Mouse (Mus musculus) regulatory T cell (primary cell): Measurements from ENCODE around the gene Ppfia4.

ENCODE experiments used
- in situ Hi-C: fragments of 300-600 bp; cut with MboI, MseI; formaldehyde crosslinking; loops from one replicate; pipeline ENCODE4 v1.15.1; 2025; ENCODE audit warnings: high pct_unique_total_duplicates

Ppfia4 gene

GRCm38 (mm10) chr1:134302568-134303238, 30.0 kb downstream of the Ppfia4 start:
- in situ Hi-C loops, result loop anchor here (10.0 kb wide), 1 partner anchor 1752 kb away; the partner anchor contains the start of genes Ascl5 and Cacna1s

DNA sequence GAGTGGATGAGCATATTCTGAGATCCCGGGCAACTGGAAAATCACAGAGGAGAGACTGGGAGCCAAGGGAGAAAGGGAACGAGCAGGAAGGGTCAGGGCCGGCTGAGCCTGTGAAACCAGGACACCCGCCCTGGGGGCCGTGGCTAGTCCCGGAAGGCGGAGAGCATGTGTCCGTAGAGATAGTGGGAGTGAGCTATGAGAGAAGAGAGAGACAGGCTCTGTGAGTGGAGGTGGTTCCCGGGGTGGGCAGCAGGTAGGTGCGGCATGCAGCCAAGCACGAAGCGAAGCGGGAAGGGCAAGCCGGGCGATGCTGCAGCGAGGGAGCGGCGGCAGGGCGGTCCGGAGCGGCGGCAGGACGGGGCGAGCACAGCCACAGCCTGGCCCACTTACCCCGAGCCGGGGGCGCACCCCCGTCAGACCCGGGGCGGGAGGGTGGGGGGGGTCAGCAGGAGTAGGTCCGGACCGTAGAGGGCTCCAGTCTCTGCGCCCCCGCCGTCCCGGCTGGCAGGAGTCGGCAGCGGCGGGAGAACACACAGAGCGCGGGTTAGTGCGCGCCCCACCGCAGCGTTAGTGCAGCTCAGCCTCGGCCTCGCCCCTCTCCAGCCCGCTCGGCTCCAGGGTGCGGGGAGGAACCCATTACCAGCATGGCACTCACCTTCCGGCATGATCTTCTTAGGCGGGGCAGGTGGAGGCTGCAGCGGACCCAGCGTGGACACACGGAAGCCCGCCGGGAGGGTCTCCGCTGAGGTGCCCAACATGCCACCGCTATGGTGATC, 33.9 kb downstream of the Ppfia4 start:
- in situ Hi-C loops, result loop anchor here (10.0 kb wide), 2 partner anchors 254 to 744 kb away; no protein-coding TSS in a partner anchor

- in situ Hi-C loops, result loop anchor here (10.0 kb wide), 2 partner anchors 252 to 742 kb away; no protein-coding TSS in a partner anchor
Observed at GRCm38 (mm10) chr1:134297265-134297664, 35.5 kb downstream of the Ppfia4 start.

- in situ Hi-C loops, result loop anchor here (10.0 kb wide), 2 partner anchors 249 to 739 kb away; no protein-coding TSS in a partner anchor
Observed at GRCm38 (mm10) chr1:134293738-134294604, 38.8 kb downstream of the Ppfia4 start.

- in situ Hi-C loops, result loop anchor here (10.0 kb wide), 2 partner anchors 248 to 738 kb away; no protein-coding TSS in a partner anchor
Observed at GRCm38 (mm10) chr1:134293276-134293675, 39.5 kb downstream of the Ppfia4 start.

GRCm38 (mm10) chr1:134292601-134293000, 40.1 kb downstream of the Ppfia4 start:
- in situ Hi-C loops, result loop anchor here (10.0 kb wide), 2 partner anchors 248 to 738 kb away; no protein-coding TSS in a partner anchor

GRCm38 (mm10) chr1:134292073-134292472, 40.7 kb downstream of the Ppfia4 start:
- in situ Hi-C loops, result loop anchor here (10.0 kb wide), 2 partner anchors 247 to 737 kb away; no protein-coding TSS in a partner anchor

DNA sequence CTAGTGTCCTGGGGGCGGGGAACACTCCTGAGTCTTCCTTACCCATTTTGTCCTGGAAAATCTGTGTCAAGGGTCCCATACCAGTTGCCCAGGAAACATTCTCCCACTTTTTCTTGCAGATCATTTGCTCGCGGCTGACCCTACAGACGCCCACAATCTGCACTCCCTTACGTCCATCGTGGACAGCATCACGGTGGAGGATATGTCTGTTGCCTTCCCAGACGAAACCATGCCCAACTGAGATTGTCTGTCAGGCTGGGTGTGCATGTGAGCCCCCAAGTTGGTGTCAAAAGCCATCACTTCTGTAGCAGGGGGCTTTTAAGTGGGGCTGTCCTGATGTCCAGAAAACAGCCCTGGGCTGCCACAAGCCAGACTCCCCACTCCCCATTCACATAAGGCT, 41.2 kb downstream of the Ppfia4 start:
- in situ Hi-C loops, result loop anchor here (10.0 kb wide), 2 partner anchors 247 to 737 kb away; no protein-coding TSS in a partner anchor

- in situ Hi-C loops, result loop anchor here (10.0 kb wide), 2 partner anchors 246 to 736 kb away; no protein-coding TSS in a partner anchor
Observed at GRCm38 (mm10) chr1:134290909-134291308, 41.8 kb downstream of the Ppfia4 start.

GRCm38 (mm10) chr1:134290300-134290699, 42.4 kb downstream of the Ppfia4 start:
- in situ Hi-C loops, result loop anchor here (10.0 kb wide), 2 partner anchors 245 to 735 kb away; no protein-coding TSS in a partner anchor

GRCm38 (mm10) chr1:134289598-134290099, 43.1 kb downstream of the Ppfia4 start, which contains the start of gene Myog:
Gene Myog, plus strand, starts transcription at chr1:134289989.
- in situ Hi-C loops, result loop anchor here (10.0 kb wide), 2 partner anchors 245 to 735 kb away; no protein-coding TSS in a partner anchor

DNA sequence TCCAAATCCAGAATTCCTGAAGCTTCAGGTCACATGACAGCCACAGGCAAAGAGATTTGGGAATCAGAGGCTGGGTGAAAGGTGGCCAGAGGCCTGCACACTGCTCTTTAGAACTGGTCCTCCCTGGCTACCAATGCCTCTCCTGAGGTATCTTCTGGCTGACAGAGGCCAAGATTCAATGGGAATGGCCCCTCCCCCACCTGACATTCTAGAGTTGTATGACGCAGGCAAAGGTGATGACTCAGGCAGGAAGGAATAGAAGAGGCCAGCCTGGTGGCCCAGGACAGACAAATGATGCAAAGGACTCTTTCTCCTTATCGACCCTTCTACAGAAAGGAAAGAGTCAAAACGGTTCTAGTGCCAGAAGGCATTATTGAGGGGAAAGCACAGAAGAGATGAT, 44.5 kb downstream of the Ppfia4 start:
- in situ Hi-C loops, result no loop called here

GRCm38 (mm10) chr1:134285458-134286120, 47.1 kb downstream of the Ppfia4 start:
- in situ Hi-C loops, result no loop called here

- in situ Hi-C loops, result no loop called here
Observed at GRCm38 (mm10) chr1:134283108-134283507, 49.6 kb downstream of the Ppfia4 start.

DNA sequence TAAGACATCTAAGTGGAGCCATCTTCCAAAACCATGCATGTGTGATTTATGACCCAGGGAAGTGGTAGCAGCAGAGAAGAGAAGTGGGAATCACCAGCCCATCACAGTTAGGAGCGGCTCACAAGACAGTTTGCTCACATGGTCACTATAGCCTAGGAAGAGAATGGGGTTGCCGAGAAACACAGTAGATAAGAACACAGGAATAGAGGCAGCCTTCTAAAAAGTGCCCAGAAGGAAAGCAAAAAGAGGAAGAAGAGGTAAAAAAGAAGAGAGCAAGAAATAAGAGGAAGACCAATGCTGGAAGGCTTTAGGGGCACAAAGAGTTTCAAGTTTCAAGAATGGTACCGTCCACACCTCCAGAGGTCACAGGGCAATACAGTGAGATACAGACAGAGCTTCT, 50.4 kb downstream of the Ppfia4 start:
- in situ Hi-C loops, result no loop called here

DNA sequence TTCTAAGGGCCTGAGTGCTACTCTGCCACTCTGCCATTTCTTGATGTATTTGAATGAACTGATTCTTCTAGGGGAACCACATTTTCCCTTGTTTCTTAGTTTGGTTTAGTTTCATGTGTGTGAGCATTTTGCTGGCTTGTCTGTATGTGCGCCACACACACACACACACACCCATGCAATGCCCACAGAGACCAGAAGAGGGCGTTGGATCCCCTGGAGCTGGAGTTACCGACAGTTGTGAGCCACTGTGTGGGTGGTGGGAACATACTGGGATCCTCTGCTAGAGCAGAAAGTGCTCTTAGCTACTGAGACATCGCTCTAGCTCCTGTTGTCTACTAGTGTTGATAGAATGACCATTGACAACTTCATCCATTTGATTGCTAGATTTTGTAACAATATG, 51.2 kb downstream of the Ppfia4 start:
- in situ Hi-C loops, result no loop called here

DNA sequence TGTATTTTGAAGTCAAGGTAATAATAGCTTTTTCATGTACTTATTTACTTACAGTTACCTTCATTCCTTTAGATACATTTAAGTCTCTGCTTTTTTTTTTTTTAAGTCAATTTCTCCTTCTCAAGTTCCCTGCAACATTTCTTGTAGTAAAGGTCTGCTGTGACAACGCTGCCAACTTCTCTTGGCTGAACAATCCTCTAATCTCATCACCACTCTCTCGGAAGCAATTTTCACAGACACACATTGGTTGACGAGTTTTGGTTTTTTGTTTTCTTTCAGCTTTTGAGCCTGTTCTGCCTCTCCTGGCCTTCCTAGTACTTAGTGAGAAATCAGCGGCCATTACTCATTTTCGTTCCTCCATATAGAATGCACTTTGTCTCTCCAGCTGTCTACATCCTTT, 52.6 kb downstream of the Ppfia4 start:
- in situ Hi-C loops, result no loop called here

GRCm38 (mm10) chr1:134276823-134277222, 55.9 kb downstream of the Ppfia4 start:
- in situ Hi-C loops, result no loop called here

DNA sequence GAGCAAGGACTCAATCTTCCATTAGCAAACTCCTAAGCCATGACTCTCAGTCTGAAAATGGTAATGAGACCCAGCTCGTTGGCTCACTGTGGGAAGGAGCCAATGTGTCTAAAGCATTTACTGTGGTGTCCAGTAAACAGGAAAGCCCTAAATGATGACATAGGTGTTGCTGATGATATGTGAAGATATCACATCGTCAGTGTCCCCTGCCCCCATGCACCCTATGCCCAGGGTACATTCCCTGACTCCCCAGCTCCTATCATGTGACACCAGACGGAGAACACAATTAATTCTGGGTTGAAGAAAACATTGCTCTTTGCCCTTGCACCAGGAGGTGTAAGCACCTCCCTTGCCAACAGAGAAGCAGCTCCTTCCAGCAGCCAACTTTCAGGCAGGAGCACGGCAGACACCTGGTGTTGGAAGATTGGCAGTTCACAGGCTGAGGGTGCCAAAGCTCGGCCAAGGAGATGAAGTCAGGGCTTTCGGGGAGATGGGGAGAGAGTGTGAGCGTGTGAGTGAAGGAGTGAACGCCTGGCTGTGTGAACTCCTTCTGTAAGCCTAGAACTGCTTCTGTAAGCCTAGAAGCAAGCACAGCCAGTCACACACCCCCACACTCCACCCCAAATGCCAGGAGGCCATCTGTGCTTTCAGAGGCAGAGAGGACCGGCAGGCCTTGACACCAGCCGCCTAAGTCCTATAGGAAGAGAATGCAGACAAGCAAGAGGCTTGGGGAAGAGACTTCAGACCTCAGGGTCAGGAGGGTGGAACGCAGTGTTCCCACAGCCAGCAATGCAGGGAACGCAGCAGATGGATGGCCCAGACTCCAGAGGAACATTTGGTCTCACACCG, 56.9 kb downstream of the Ppfia4 start:
- in situ Hi-C loops, result no loop called here
